Mouse (Mus musculus) left cerebral cortex, adult 11 months (tissue): Measurements from ENCODE around the gene Reep3.

Source experiments
- DNase-seq: peaks from one replicate; pipeline ENCODE4 v3.0.0; 2022; ENCODE audit warnings: low spot score

The Reep3 gene

GRCm38 (mm10) chr10:67109635-67110034 lies 12.9 kb upstream of the Reep3 start:
- DNase-seq, result no peak

GRCm38 (mm10) chr10:67108096-67108495 lies 11.4 kb upstream of the Reep3 start:
- no peak for DNase-seq

GRCm38 (mm10) chr10:67107017-67107761 lies 10.4 kb upstream of the Reep3 start:
- DNase-seq, result no peak

DNA sequence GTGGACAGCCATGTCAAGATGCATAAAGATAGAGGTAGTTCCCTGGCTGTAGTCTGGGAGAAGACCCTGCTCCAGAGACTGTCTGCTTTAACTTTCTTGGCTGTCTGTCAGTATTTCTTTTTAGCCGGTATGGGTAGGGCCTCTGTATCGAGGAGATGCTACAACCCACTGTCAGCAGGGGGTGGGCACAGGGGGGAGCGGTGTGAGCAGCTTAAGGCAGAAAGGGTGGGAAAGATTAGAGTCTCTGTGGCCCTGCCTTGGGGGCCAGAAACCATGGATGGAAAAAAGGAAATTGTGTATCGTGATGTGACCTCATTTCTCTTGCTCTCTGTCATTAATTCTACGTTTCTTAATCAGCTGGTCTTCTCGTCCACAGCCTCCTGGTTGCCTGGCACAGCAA lies 9.7 kb upstream of the Reep3 start:
- DNase-seq, result no peak

- DNase-seq, result no peak
Measured at GRCm38 (mm10) chr10:67105331-67106217, 8.8 kb upstream of the Reep3 start.

DNA sequence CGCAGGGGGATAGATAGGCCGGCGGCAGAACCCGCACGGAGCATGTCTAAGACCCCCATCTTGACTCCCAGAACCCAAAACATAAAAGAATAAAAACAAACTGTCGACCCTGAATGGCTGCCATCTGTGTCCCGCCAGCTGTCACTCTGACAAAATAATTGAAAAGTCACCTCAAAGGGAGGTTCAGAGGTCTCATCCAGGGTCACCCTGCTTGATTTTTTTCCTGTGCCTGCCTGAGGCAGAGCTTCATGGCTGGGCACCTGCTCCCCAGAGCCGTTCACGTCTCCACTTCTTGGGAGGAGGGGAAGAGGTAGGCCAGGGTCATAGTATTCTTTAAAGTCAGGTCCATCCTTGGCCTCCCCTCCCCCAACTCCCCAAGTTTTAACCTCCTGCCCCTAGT lies 7.8 kb upstream of the Reep3 start:
- no peak for DNase-seq

- DNase-seq, result no peak
Measured at GRCm38 (mm10) chr10:67100831-67101251, 4.1 kb upstream of the Reep3 start.

GRCm38 (mm10) chr10:67100011-67100661 lies 3.4 kb upstream of the Reep3 start:
- DNase-seq, result no peak

DNA sequence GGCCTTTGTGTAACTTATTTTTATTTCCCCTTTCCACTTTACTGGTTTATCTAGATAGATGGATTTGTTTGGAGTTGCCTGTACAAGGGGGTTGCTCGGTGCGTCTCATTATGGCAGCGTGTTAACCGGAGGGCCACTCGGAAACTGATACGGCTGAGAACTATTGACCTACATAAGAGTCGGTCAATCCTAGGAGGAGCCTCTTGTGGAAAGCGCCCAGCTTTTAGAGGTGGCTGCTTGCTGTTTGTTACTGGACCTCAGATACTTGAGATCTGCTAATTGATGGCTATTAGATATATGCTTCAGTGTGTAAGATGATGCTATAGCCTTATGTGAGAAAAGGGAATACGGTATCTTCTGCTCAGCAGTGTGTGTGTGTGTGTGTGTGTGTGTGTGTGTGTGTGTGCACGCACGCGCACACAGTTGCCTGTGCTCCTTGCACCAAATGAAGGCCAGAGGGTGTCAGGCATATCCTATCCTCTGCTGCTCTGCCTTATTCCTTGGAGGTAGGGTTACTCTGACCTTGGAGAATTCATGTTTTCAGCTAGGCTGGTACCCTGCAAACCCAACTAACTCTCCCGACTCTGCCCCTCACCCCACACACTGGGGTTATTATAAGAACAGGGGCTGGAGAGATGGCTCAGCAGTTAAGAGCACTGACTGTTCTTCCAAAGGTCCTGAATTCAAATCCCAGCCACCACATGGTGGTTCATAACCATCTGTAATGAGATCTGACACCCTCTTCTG lies 2.6 kb upstream of the Reep3 start:
- DNase-seq, result no peak

DNA sequence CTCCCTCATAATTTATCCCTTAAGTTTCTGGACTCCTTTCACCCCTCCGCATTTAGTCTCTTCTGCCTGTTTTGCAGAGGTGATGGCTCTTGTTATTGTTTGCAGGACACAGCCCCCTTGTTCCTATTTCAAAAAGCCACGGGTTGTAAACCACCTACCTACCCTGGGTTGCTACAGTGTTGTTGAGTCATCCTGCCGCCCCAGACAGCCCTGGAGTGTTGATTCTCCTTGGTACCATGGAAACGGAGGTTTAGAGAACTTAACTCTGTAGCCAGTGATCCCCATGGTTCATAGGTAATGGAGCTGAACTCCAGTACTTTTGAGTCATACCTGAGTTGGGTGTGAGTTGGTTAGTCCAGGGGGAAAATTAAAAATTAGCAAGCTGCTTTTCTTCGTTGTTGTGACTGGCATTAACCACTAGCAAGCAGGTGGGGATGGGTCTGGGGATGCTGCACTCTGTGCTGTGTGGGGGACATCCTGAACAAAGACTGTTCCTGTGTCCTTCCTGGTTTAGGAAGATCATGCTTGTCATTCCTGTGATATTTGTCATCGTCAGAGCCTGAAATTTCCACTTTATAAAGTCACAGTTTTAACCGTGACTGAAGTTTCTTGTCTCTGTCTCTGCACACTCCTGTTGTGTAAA lies 1.8 kb upstream of the Reep3 start:
- no peak for DNase-seq

- no peak for DNase-seq
Measured at GRCm38 (mm10) chr10:67097437-67098150, 849 bp upstream of the Reep3 start.

DNA sequence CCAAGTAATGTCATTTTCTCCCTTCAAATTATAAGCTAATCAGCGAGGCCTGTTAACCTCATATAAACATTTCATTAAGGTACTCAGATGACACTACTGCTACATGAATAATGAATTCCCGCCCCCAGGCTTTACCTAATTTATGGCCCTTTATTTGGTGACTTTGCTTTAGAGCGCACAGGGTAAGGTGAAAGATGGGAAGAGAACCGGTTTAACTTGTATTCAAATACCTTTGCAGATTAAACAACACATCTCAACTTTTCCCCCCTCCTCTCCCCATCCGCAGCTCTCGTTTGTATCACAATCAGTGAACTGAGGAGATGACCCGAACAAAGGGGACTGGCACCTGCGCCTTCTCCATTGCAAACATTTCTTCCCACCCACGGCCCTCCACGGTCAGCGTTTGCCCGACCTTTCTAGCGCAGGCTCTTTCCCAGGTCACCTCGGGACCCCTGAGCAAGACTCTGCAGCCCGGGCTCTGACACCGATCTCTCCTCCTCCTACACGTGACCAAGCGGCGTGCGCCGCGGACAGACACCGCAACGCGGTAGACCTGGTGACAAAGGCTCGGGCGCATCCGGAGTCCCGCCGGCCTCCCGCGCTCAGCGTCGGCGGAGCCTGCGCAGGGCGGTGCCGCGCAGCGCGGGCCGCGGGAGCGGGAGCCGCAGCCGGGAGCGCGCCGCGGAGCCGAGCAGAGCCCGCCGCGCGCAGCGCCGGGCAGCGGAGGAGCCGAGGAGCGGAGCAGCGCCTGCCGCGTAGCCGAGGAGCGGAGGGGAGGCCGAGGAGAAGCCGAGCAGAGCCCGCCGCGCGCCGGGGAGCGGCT lies 736 bp downstream of the Reep3 start, which contains the start of gene Jmjd1c:
Jmjd1c (plus strand) TSS at position 328 of the 823 bp plus-strand sequence.
- peak; percentile 82 for DNase-seq

DNA sequence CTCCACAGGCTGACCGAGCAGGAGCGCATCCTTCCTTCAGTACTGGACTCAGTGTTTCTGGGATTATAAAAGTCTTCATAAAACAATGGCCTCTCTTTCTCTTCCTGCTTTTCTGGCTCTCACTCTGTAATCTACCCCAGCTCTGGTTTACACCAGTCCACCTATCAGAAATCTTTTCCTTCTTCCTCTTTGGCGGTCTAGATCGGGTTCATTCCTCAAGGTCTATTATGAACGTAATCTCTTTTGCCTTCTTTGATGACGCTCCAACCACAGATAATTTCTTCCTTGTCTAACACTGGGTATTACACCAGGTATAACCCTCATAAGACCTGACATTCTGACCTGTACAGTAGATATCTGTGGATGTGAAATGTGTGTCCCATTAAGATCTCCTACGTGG lies 1.8 kb downstream of the Reep3 start:
- DNase-seq, result no peak

- DNase-seq, result no peak
Measured at GRCm38 (mm10) chr10:67090611-67091010, 6.1 kb downstream of the Reep3 start.

DNA sequence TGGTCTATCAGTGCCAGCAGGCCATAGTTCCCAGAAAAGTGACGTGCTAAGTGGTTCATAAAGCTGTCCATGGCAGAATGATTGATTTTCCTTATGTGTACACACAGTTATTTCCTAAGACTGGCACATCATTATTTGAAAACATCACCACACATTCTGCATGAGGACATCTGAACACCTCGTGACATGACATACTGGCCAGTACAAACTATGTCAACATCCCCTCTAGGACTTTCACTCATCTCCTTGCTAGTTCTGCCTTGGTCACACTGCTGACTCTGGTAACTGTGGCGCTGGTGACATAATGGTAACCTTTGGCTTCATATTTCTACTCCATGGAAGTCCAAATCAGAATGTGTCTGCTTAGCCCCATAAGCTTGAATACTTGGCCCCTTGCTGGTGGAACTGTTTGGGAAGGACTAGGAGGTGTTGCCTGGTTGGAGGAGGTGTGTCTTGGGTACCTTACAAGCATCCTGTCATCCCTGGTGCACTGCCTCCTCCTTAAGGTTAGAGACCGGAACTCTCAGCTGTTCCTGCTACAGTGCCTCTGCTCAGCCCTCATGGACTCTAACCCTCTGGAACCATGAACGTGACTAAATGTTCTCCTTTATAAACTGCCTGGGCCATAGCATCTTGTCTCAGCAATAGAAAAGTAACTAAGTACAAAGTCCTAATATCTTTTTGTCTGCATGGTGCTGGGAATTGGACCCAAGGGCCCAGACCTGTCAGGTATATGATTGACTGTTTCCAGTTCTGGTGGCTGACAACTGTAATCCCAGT lies 9.1 kb downstream of the Reep3 start:
- no peak for DNase-seq

DNA sequence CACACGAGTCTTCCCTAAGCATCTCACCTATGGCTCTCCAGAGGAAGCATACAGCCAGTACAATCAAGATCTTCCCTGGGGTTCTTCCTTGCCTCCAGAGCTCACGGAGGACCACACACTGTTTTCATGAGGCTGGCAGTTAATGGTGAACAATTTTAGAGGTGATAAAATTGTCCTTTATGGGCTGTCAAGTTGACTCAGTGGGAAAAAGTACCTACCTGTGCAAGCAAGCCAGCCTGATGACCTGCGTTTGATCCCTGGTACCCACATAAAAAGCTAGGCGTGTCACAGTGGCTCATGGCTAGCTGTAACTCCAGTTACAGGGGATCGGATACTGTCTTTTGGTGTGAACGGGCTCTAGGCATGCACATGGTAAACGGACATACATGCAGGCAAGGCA lies 10.8 kb downstream of the Reep3 start:
- no peak for DNase-seq

GRCm38 (mm10) chr10:67085124-67085523 lies 11.6 kb downstream of the Reep3 start:
- DNase-seq, result no peak

DNA sequence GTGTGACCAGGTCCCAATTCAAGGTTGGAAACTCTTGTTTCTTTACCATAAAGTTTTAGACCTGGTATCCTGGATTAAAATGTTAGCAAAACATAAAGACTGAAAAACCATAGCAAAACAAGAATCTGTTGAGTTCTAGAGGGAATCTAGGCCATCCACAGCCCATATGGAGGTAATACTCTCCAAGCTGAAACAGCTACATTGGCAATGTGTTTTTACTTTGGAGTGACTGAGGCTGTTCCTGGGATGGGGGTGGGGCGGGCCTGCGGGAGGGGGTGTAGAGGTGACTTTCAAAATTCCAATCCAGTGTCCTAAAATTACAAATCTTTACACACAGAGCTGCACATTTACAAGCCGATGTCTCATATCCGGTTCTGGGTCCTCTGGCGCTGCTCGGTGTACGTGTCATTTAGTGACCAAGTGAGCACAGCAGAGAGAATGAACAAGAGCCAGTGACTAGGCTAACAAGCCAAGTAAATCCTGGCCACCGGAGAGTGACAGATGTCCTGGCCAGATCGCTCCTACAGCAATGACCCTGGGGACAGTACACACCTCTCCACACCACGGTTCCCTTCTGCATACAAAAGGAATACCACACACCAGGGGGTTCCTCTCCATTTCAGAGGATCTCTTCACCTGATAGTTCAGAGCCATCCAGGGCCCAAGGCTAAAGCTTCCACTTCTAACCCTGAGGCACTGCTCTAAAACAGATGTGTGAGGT lies 13.1 kb downstream of the Reep3 start:
- no peak for DNase-seq
